Mouse (Mus musculus) MEL (cell line): ENCODE measurements around the gene Cisd1. TPM values are rescaled to one million over a fixed set of nuclear protein-coding genes. Genes with fewer than 3 reads are reported as not detected.

Experiments
- DNase-seq: peaks from one replicate; pipeline ENCODE4 v3.0.0; 2011; ENCODE audit warnings: low read depth, low spot score
- H3K27ac ChIP-seq: 2 replicates; pipeline ENCODE4 v1.5.1; 2012; ENCODE audit warnings: low read depth, mild to moderate bottlenecking, control low read depth, low read length, moderate library complexity; ENCODE audit not compliant: control insufficient read depth
- H3K27me3 ChIP-seq, 2 experiments: fragments of 150-350 bp in 1 of 2; sonication (generic) in 1 of 2; 2 replicates each; pipeline ENCODE4 v1.6.1; 2012; ENCODE audit warnings: low read length in 2 of 2, mild to moderate bottlenecking in 2 of 2, improper control_type of control experiment in 1 of 2, moderate library complexity in 1 of 2; ENCODE audit not compliant: insufficient read depth in 2 of 2, control insufficient read depth in 1 of 2
- H3K36me3 ChIP-seq, 2 experiments: 2 replicates each; pipeline ENCODE4 v1.6.1; 2012 to 2014; ENCODE audit warnings: low read length in 2 of 2, improper control_type of control experiment in 1 of 2, inconsistent platforms in 1 of 2, mild to moderate bottlenecking in 1 of 2; ENCODE audit not compliant: insufficient read depth in 2 of 2, control insufficient read depth in 1 of 2
- H3K4me1 ChIP-seq, 2 experiments: fragments of 150-350 bp in 1 of 2; sonication (generic) in 1 of 2; 2 replicates each; pipeline ENCODE4 v1.6.1; 2012; ENCODE audit warnings: low read length in 2 of 2, improper control_type of control experiment in 1 of 2, mild to moderate bottlenecking in 1 of 2; ENCODE audit not compliant: insufficient read depth in 2 of 2, control insufficient read depth in 1 of 2
- H3K4me3 ChIP-seq, 2 experiments: fragments of 150-350 bp in 1 of 2; sonication (generic) in 1 of 2; 2 replicates each; pipeline ENCODE4 v1.5.1; 2012; ENCODE audit warnings: low read depth in 2 of 2, low read length in 2 of 2, mild to moderate bottlenecking in 2 of 2, moderate library complexity in 2 of 2, control low read depth in 1 of 2, improper control_type of control experiment in 1 of 2; ENCODE audit not compliant: control insufficient read depth in 1 of 2, insufficient read depth in 1 of 2
- H3K79me2 ChIP-seq: 2 replicates; pipeline ENCODE4 v1.6.1; 2012; ENCODE audit warnings: mild to moderate bottlenecking, low read length, moderate library complexity; ENCODE audit not compliant: control insufficient read depth, poor library complexity, insufficient read depth
- H3K9ac ChIP-seq: 2 replicates; pipeline ENCODE4 v1.6.1; 2012; ENCODE audit warnings: low read depth, mild to moderate bottlenecking, control low read depth, low read length, moderate library complexity; ENCODE audit not compliant: control insufficient read depth, poor library complexity, severe bottlenecking
- H3K9me3 ChIP-seq: fragments of 150-350 bp; sonication (generic); replicated peaks from 2 replicates; pipeline ENCODE4 v1.6.1; 2012; ENCODE audit warnings: mild to moderate bottlenecking, low read length, improper control_type of control experiment, moderate library complexity; ENCODE audit not compliant: insufficient read depth
- BHLHE40 ChIP-seq: IDR thresholded peaks from 2 replicates; pipeline ENCODE4 v1.6.1; 2012; ENCODE audit warnings: low read depth, mild to moderate bottlenecking, inconsistent platforms, low read length, improper control_type of control experiment, borderline replicate concordance
- CTCF ChIP-seq, 3 experiments: IDR thresholded peaks in 2 of 3; conservative IDR thresholded peaks in 1 of 3; 2 replicates each; pipeline ENCODE4 v1.5.1; 2011 to 2012; ENCODE audit warnings: low read length in 3 of 3, low read depth in 2 of 3, mild to moderate bottlenecking in 2 of 3, improper control_type of control experiment in 1 of 3, inconsistent platforms in 1 of 3, mixed read lengths in 1 of 3, moderate library complexity in 1 of 3; ENCODE audit not compliant: control insufficient read depth in 1 of 3, insufficient read depth in 1 of 3, poor library complexity in 1 of 3, severe bottlenecking in 1 of 3
- EP300 ChIP-seq, 2 experiments: IDR thresholded peaks; 2 replicates each; pipeline ENCODE4 v1.6.1; 2011; ENCODE audit warnings: improper control_type of control experiment in 2 of 2, low read length in 2 of 2, low read depth in 1 of 2, mild to moderate bottlenecking in 1 of 2
- ETS1 ChIP-seq: IDR thresholded peaks from 2 replicates; pipeline ENCODE4 v1.6.1; 2012; ENCODE audit warnings: low read depth, mild to moderate bottlenecking, inconsistent platforms, low read length, improper control_type of control experiment, moderate library complexity
- GATA1 ChIP-seq: IDR thresholded peaks from 2 replicates; pipeline ENCODE4 v1.6.1; 2011; ENCODE audit warnings: low read depth, low read length, improper control_type of control experiment
- HCFC1 ChIP-seq: IDR thresholded peaks from 2 replicates; pipeline ENCODE4 v1.6.1; 2012; ENCODE audit warnings: low read depth, mild to moderate bottlenecking, inconsistent platforms, low read length, improper control_type of control experiment, moderate library complexity
- JUND ChIP-seq: IDR thresholded peaks from 2 replicates; pipeline ENCODE4 v1.6.1; 2011; ENCODE audit warnings: low read depth, mild to moderate bottlenecking, improper control_type of control experiment, low read length
- KAT2A ChIP-seq: conservative IDR thresholded peaks from 2 replicates; pipeline ENCODE4 v1.6.1; 2012; ENCODE audit warnings: low read depth, low read length, improper control_type of control experiment, inconsistent platforms
- MAFK ChIP-seq: IDR thresholded peaks from 2 replicates; pipeline ENCODE4 v1.6.1; 2011; ENCODE audit warnings: low read depth, mild to moderate bottlenecking, low read length, improper control_type of control experiment, borderline replicate concordance
- MAZ ChIP-seq: IDR thresholded peaks from 2 replicates; pipeline ENCODE4 v1.6.1; 2012; ENCODE audit warnings: low read depth, mild to moderate bottlenecking, inconsistent platforms, low read length, improper control_type of control experiment
- MYC ChIP-seq: IDR thresholded peaks from 2 replicates; pipeline ENCODE4 v1.6.1; 2011; ENCODE audit warnings: low read depth, mild to moderate bottlenecking, low read length, improper control_type of control experiment, moderate library complexity
- NELFE ChIP-seq: IDR thresholded peaks from 2 replicates; pipeline ENCODE4 v1.6.1; 2011; ENCODE audit warnings: low read depth, low read length, improper control_type of control experiment
- POLR2AphosphoS5 ChIP-seq: IDR thresholded peaks from 2 replicates; pipeline ENCODE4 v1.6.1; 2012; ENCODE audit warnings: low read depth, borderline replicate concordance, mild to moderate bottlenecking, inconsistent platforms, low read length, moderate library complexity, mixed read lengths
- RAD21 ChIP-seq: IDR thresholded peaks from 2 replicates; pipeline ENCODE4 v1.6.1; 2011; ENCODE audit warnings: mild to moderate bottlenecking, low read depth, low read length, improper control_type of control experiment
- SIN3A ChIP-seq: IDR thresholded peaks from 2 replicates; pipeline ENCODE4 v1.6.1; 2012; ENCODE audit warnings: low read length, improper control_type of control experiment, inconsistent platforms
- SMC3 ChIP-seq: IDR thresholded peaks from 2 replicates; pipeline ENCODE4 v1.6.1; 2011; ENCODE audit warnings: low read depth, low read length, improper control_type of control experiment
- USF2 ChIP-seq, 2 experiments: IDR thresholded peaks; 2 replicates each; pipeline ENCODE4 v1.6.1; 2011 to 2012; ENCODE audit warnings: improper control_type of control experiment in 2 of 2, low read length in 2 of 2, borderline replicate concordance in 1 of 2, inconsistent platforms in 1 of 2, low read depth in 1 of 2, mild to moderate bottlenecking in 1 of 2; ENCODE audit not compliant: insufficient read depth in 1 of 2
- ZC3H11A ChIP-seq: IDR thresholded peaks from 2 replicates; pipeline ENCODE4 v1.6.1; 2012; ENCODE audit warnings: low read depth, mild to moderate bottlenecking, inconsistent platforms, low read length, improper control_type of control experiment
- ZKSCAN1 ChIP-seq: IDR thresholded peaks from 2 replicates; pipeline ENCODE4 v1.6.1; 2012; ENCODE audit warnings: low read depth, mild to moderate bottlenecking, inconsistent platforms, low read length, improper control_type of control experiment, moderate library complexity
- ZMIZ1 ChIP-seq: IDR thresholded peaks from 2 replicates; pipeline ENCODE4 v1.6.1; 2012; ENCODE audit warnings: low read depth, mild to moderate bottlenecking, inconsistent platforms, low read length, improper control_type of control experiment, moderate library complexity
- ZNF384 ChIP-seq: IDR thresholded peaks from 2 replicates; pipeline ENCODE4 v1.6.1; 2012; ENCODE audit warnings: low read depth, mild to moderate bottlenecking, inconsistent platforms, low read length, improper control_type of control experiment
- polyA plus RNA-seq, 2 experiments: library from polyadenylated mRNA; stranded (reverse) in 1 of 2; unstranded in 1 of 2; fragments of >175 nt in 1 of 2; fragments of >200 nt in 1 of 2; gene quantifications; 2 replicates each; pipeline versions ENCODE4 v1.2.1 to v1.2.4; 2012; ENCODE audit warnings: low replicate concordance in 2 of 2, low read depth in 1 of 2; ENCODE audit not compliant: insufficient read length in 2 of 2, insufficient read depth in 1 of 2, missing spikeins in 1 of 2
- total RNA-seq: library from RNA; depleted of rRNA; stranded (reverse); fragments of 300-350 nt; gene quantifications from 2 replicates; pipeline ENCODE4 v1.2.3, GENCODE M21; 2012

Gene Cisd1
- total and polyA plus RNA-seq, 3 experiments: 108 to 109 TPM; not detected in 1

DNA sequence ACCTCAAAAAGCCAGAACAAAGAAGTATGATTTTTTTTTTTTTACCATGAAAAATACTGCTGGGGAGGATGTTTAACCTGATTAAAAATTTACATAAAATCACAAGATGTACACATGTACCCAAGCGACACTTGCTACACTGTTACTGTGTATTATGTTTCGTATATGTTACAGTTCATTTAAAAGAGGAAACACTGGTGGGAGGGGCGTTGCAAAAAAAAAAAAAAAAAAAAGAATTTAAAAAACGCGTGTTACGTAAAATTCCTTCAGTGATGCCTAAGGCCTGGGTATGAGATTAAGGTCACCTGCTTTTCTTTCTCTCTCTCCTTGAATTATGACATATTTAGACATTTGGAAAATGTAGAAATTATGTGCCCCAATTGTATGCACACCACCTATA, 38.0 kb downstream of the Cisd1 start:
- Histone ChIP-seq H3K27ac (no peak overlapping the region), H3K9me3 (no peaks in the 10 kb centered on the region), H3K9ac (peak overlapping the region; percentile 33; the same call in 1 of the 2 replicates), H3K27me3 (no peaks in the 10 kb centered on the region), H3K36me3 (no peaks in the 10 kb centered on the region; a peak in 1 of 4 replicates), H3K4me1 (no peaks in the 10 kb centered on the region), H3K4me3 (peak overlapping the region; percentile 59 to 75), H3K79me2 (no peaks in the 10 kb centered on the region)
- peak; percentile 27; the same call in 1 of the 2 replicates for TF ChIP-seq MYC
- TF ChIP-seq JUND: no peak
- TF ChIP-seq KAT2A: no peak
- 0 out of 4 replicates have a peak, but pooled peaks of 1 of the 2 experiments have one; percentile 1 for TF ChIP-seq EP300 (IDR thresholded peaks at IDR 0.05; ENCODE audit: low read depth in 1 of 2, low read length in 2 of 2)
- TF ChIP-seq GATA1: no peak
- no peak for TF ChIP-seq USF2 (IDR thresholded peaks at IDR 0.05; ENCODE audit: borderline replicate concordance in 1 of 2, insufficient read depth in 1 of 2, low read depth in 1 of 2, low read length in 2 of 2)
- no peak for TF ChIP-seq CTCF (IDR thresholded peaks at IDR 0.05 in 2 of 3, conservative IDR thresholded peaks at IDR 0.05 in 1 of 3; ENCODE audit: control insufficient read depth in 1 of 3, insufficient read depth in 1 of 3, low read depth in 2 of 3, low read length in 3 of 3, poor library complexity in 1 of 3, severe bottlenecking in 1 of 3)
- 0 out of 2 replicates have a peak, but pooled peaks have one; percentile 2 for TF ChIP-seq MAZ
- TF ChIP-seq BHLHE40: no peak
- TF ChIP-seq ZNF384: peak; percentile 97
- no peak for TF ChIP-seq MAFK
- TF ChIP-seq SMC3: no peak
- TF ChIP-seq SIN3A: 0 out of 2 replicates have a peak, but pooled peaks have one; percentile 6
- TF ChIP-seq ETS1: no peak
- peak; percentile 64 for DNase-seq

DNA sequence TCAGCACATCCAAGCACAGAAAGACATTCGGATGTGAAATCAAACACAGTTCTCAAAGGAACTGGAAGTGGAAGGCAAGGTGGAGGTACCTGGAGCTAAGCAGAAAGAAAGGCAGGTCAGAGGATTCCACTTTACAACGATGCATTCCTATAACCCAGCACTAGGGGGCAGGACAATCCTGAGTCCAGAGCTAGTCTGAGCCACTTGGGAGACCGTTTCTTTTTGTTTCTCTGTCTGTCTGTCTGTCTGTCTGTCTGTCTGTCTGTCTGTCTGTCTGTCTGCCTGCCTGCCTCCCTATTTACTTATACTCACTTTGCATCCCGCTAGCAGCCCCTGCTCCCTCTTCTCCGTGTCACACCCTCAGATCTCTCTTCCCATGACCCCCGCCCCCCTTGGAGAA, 38.6 kb downstream of the Cisd1 start:
- no peak overlapping the region for H3K27ac ChIP-seq
- H3K36me3 ChIP-seq: no peaks in the 10 kb centered on the region; a peak in 1 of 4 replicates
- no peaks in the 10 kb centered on the region for H3K79me2 ChIP-seq
- H3K4me3 ChIP-seq: peak overlapping the region; percentile 59 to 75
- no peak for TF ChIP-seq NELFE
- peak; percentile 63 for TF ChIP-seq SMC3
- TF ChIP-seq MAFK: no peak
- TF ChIP-seq ZNF384: peak; percentile 65
- no peak for TF ChIP-seq ZMIZ1
- 0 out of 4 replicates have a peak, but pooled peaks of 1 of the 2 experiments have one; percentile 4 for TF ChIP-seq EP300 (IDR thresholded peaks at IDR 0.05; ENCODE audit: low read depth in 1 of 2, low read length in 2 of 2)
- peak; percentile 67 for TF ChIP-seq RAD21
- peak; percentile 17; the same call in 1 of the 2 replicates for TF ChIP-seq HCFC1
- peak; percentile 47 for TF ChIP-seq SIN3A
- no peak for TF ChIP-seq POLR2AphosphoS5
- peak; percentile 65 to 77 (median 76) for TF ChIP-seq CTCF (IDR thresholded peaks at IDR 0.05 in 2 of 3, conservative IDR thresholded peaks at IDR 0.05 in 1 of 3; ENCODE audit: control insufficient read depth in 1 of 3, insufficient read depth in 1 of 3, low read depth in 2 of 3, low read length in 3 of 3, poor library complexity in 1 of 3, severe bottlenecking in 1 of 3)
- TF ChIP-seq ZC3H11A: peak; percentile 47
- no peak for TF ChIP-seq ZKSCAN1
- TF ChIP-seq, all 39 proteins: peak for 8
- Histone ChIP-seq H3K4me1 (no peaks in the 10 kb centered on the region), H3K27me3 (no peaks in the 10 kb centered on the region; a peak in 1 of 4 replicates), H3K9ac (peak overlapping the region; percentile 33), H3K9me3 (no peaks in the 10 kb centered on the region)
- peak; percentile 85 for DNase-seq
